Mouse (Mus musculus): ENCODE data around the gene Tmc2.

The Tmc2 gene

GRCm38 (mm10) chr2:130194894-130195293 is at the start of gene Tmc2:
TSS of gene Tmc2 (plus strand) at chr2:130195194.
- DNase-seq = no peak

GRCm38 (mm10) chr2:130146089-130146668 is 48.8 kb upstream of the Tmc2 start:
- no peak for DNase-seq

- DNase-seq = no peak
These were observed 39.8 kb upstream of the Tmc2 start for GRCm38 (mm10) chr2:130155171-130155570.

- no peak for DNase-seq
These were observed 39.1 kb upstream of the Tmc2 start for GRCm38 (mm10) chr2:130155851-130156250.

GRCm38 (mm10) chr2:130157231-130158087 is 37.5 kb upstream of the Tmc2 start:
- DNase-seq = no peak

- DNase-seq = no peak
These were observed 36.9 kb upstream of the Tmc2 start for GRCm38 (mm10) chr2:130158088-130158437.

GRCm38 (mm10) chr2:130162701-130163100 is 32.3 kb upstream of the Tmc2 start:
- no peak for DNase-seq

- DNase-seq = peak; percentile 32
These were observed 28.4 kb upstream of the Tmc2 start for GRCm38 (mm10) chr2:130166311-130167214.

- DNase-seq = peak; percentile 28
These were observed 27.1 kb upstream of the Tmc2 start for GRCm38 (mm10) chr2:130167861-130168260.

- no peak for DNase-seq
These were observed 23.3 kb upstream of the Tmc2 start for GRCm38 (mm10) chr2:130171674-130172073.

GRCm38 (mm10) chr2:130176820-130177219 is 18.2 kb upstream of the Tmc2 start:
- DNase-seq = no peak

GRCm38 (mm10) chr2:130178381-130178705 is 16.7 kb upstream of the Tmc2 start:
- DNase-seq = no peak

- DNase-seq = peak; percentile 87
These were observed 16.1 kb upstream of the Tmc2 start, which contains the start of gene Snrpb for GRCm38 (mm10) chr2:130178706-130179506. TSS of gene Snrpb (minus strand) at chr2:130179403.

GRCm38 (mm10) chr2:130179507-130180019 is 15.4 kb upstream of the Tmc2 start:
- no peak for DNase-seq

GRCm38 (mm10) chr2:130188391-130188790 is 6.6 kb upstream of the Tmc2 start:
- DNase-seq = no peak

GRCm38 (mm10) chr2:130200961-130201360 is 6.0 kb downstream of the Tmc2 start:
- no peak for DNase-seq

GRCm38 (mm10) chr2:130207376-130207775 is 12.4 kb downstream of the Tmc2 start:
- DNase-seq = no peak

- no peak for DNase-seq
These were observed 13.0 kb downstream of the Tmc2 start for GRCm38 (mm10) chr2:130207996-130208395.

- no peak for DNase-seq
These were observed 14.6 kb downstream of the Tmc2 start for GRCm38 (mm10) chr2:130209636-130210035.

GRCm38 (mm10) chr2:130211581-130211980 is 16.6 kb downstream of the Tmc2 start:
- DNase-seq = no peak

- peak; percentile 17 for DNase-seq
These were observed 51.9 kb downstream of the Tmc2 start for GRCm38 (mm10) chr2:130246912-130247311.

GRCm38 (mm10) chr2:130248226-130248625 is 53.2 kb downstream of the Tmc2 start:
- DNase-seq = no peak

Data from cerebellum, adult 8-10 months (tissue).